Mouse (Mus musculus) brain, embryonic 14.5 days (tissue): ENCODE data around the gene Slco3a1. TPM values are rescaled to one million over a fixed set of nuclear protein-coding genes. Genes with fewer than 3 reads are reported as not detected.
A peak's percentile ranks its signal among the peaks of the same experiment; 100 is the strongest.

Experiments used
- DNase-seq: peaks from one replicate; pipeline ENCODE4 v3.0.0-alpha.2; 2011; ENCODE audit warnings: low read depth
- CTCF ChIP-seq: fragments of 200-500 bp; IDR thresholded peaks from 2 replicates; pipeline ENCODE4 v1.5.1; 2012; ENCODE audit warnings: inconsistent platforms, mild to moderate bottlenecking, moderate library complexity, borderline replicate concordance; ENCODE audit not compliant: insufficient read depth, insufficient read length; ENCODE audit errors: extremely low read depth
- POLR2A ChIP-seq: fragments of 200-500 bp; IDR thresholded peaks from 2 replicates; pipeline ENCODE4 v1.6.1; 2012; ENCODE audit warnings: mild to moderate bottlenecking, inconsistent platforms, borderline replicate concordance; ENCODE audit not compliant: poor library complexity, insufficient read depth, insufficient read length, severe bottlenecking; ENCODE audit errors: extremely low read depth
- polyA plus RNA-seq: library from polyadenylated mRNA; depleted of rRNA; stranded (reverse); fragments of >200 nt; gene quantifications from 2 replicates; pipeline ENCODE4 v1.2.3, GENCODE M21; 2012

Gene Slco3a1
- polyA plus RNA-seq, 1 experiment: 21.6 TPM

GRCm38 (mm10) chr7:74369657-74370056 lies 184.9 kb downstream of the Slco3a1 start:
- no peak for DNase-seq
- TF ChIP-seq POLR2A: no peak
- peak; percentile 51; the same call in 1 of the 2 replicates for TF ChIP-seq CTCF

- peak; percentile 1; the same call in 1 of the 2 replicates for TF ChIP-seq CTCF
- TF ChIP-seq POLR2A: no peak
- no peak for DNase-seq
These were observed 186.2 kb downstream of the Slco3a1 start for GRCm38 (mm10) chr7:74368256-74368980.

- TF ChIP-seq POLR2A (no peak), CTCF (peak; percentile 77)
- DNase-seq: peak; percentile 83
These were observed 187.2 kb downstream of the Slco3a1 start for GRCm38 (mm10) chr7:74367350-74367749.

GRCm38 (mm10) chr7:74365623-74366022 lies 189.0 kb downstream of the Slco3a1 start:
- TF ChIP-seq CTCF (no peak), POLR2A (no peak)
- DNase-seq: peak; percentile 64

GRCm38 (mm10) chr7:74364956-74365355 lies 189.6 kb downstream of the Slco3a1 start:
- TF ChIP-seq POLR2A: no peak
- TF ChIP-seq CTCF: no peak
- no peak for DNase-seq

- no peak for DNase-seq
- no peak for TF ChIP-seq POLR2A
- peak; percentile 59; the same call in 1 of the 2 replicates for TF ChIP-seq CTCF
These were observed 191.1 kb downstream of the Slco3a1 start for GRCm38 (mm10) chr7:74363440-74363839.

GRCm38 (mm10) chr7:74361677-74362076 lies 192.9 kb downstream of the Slco3a1 start:
- TF ChIP-seq CTCF (no peak), POLR2A (no peak)
- no peak for DNase-seq

- TF ChIP-seq POLR2A (no peak), CTCF (peak; percentile 36; the same call in 1 of the 2 replicates)
- peak; percentile 82 for DNase-seq
These were observed 197.6 kb downstream of the Slco3a1 start for GRCm38 (mm10) chr7:74357027-74357426.

GRCm38 (mm10) chr7:74354527-74355256 lies 199.9 kb downstream of the Slco3a1 start:
- peak; percentile 96 for DNase-seq

GRCm38 (mm10) chr7:74353707-74354468 lies 200.7 kb downstream of the Slco3a1 start:
- TF ChIP-seq CTCF (no peak), POLR2A (no peak)
- DNase-seq: no peak

More at GRCm38 (mm10) chr7:74354527-74355256, 199.9 kb downstream of the Slco3a1 start:
- TF ChIP-seq CTCF (peak; percentile 75), POLR2A (no peak)

GRCm38 (mm10) chr7:74353240-74353639 lies 201.3 kb downstream of the Slco3a1 start:
- no peak for DNase-seq
- TF ChIP-seq POLR2A: no peak
- no peak for TF ChIP-seq CTCF

- no peak for TF ChIP-seq POLR2A
- TF ChIP-seq CTCF: no peak
- no peak for DNase-seq
These were observed 206.2 kb downstream of the Slco3a1 start for GRCm38 (mm10) chr7:74348318-74348890.
